Mouse (Mus musculus) embryonic facial prominence, embryonic 13.5 days (tissue): ENCODE data around the gene Papss1. TPM values are rescaled to one million over a fixed set of nuclear protein-coding genes. Genes with fewer than 3 reads are reported as not detected.

Source experiments
- ATAC-seq: fragments of 200-750 bp; cut with Nextera tagmentation; 2 replicates; pipeline ENCODE4 v1.8.0; 2017; ENCODE audit warnings: low read depth; ENCODE audit not compliant: insufficient number of reproducible peaks, insufficient read depth, low FRiP score, low TSS enrichment
- H3K27ac ChIP-seq: fragments of 300-500 bp; sonication (generic); 2 replicates; pipeline ENCODE4 v1.5.1; 2015; ENCODE audit warnings: moderate library complexity, mild to moderate bottlenecking, inconsistent platforms
- H3K27me3 ChIP-seq: fragments of 300-500 bp; sonication (generic); 2 replicates; pipeline ENCODE4 v1.6.1; 2015; ENCODE audit warnings: mild to moderate bottlenecking, inconsistent platforms
- H3K36me3 ChIP-seq: fragments of 300-500 bp; sonication (generic); 2 replicates; pipeline ENCODE4 v1.6.1; 2015; ENCODE audit warnings: mild to moderate bottlenecking, inconsistent platforms
- H3K4me1 ChIP-seq: fragments of 300-500 bp; sonication (generic); 2 replicates; pipeline ENCODE4 v1.6.1; 2015; ENCODE audit warnings: inconsistent platforms
- H3K4me2 ChIP-seq: fragments of 300-500 bp; sonication (generic); 2 replicates; pipeline ENCODE4 v1.6.1; 2015; ENCODE audit warnings: moderate library complexity, mild to moderate bottlenecking, inconsistent platforms
- H3K4me3 ChIP-seq: fragments of 300-500 bp; sonication (generic); 2 replicates; pipeline ENCODE4 v1.5.1; 2015; ENCODE audit warnings: mild to moderate bottlenecking, inconsistent platforms
- H3K9ac ChIP-seq: fragments of 300-500 bp; sonication (generic); 2 replicates; pipeline ENCODE4 v1.6.1; 2015; ENCODE audit warnings: mild to moderate bottlenecking, inconsistent platforms
- H3K9me3 ChIP-seq: fragments of 300-500 bp; sonication (generic); 2 replicates; pipeline ENCODE4 v1.6.1; 2016; ENCODE audit warnings: inconsistent platforms
- WGBS: fragments of 180-500 bp; shearing (Covaris S2); methylation state at CpG from one replicate; pipeline ENCODE4 v1.1.7; 2015; ENCODE audit warnings: mixed read lengths; 5-methylcytosine and 5-hydroxymethylcytosine counted together
- polyA plus RNA-seq: library from polyadenylated mRNA; unstranded; fragments of >200 nt; fragmentation: Nextera tagmentation; extraction: Ambion mirVana; gene quantifications from 2 replicates; pipeline ENCODE4 v1.2.1, GENCODE M21; 2015

Papss1 gene
- polyA plus RNA-seq, 1 experiment from 2014 or later: 134 TPM

DNA sequence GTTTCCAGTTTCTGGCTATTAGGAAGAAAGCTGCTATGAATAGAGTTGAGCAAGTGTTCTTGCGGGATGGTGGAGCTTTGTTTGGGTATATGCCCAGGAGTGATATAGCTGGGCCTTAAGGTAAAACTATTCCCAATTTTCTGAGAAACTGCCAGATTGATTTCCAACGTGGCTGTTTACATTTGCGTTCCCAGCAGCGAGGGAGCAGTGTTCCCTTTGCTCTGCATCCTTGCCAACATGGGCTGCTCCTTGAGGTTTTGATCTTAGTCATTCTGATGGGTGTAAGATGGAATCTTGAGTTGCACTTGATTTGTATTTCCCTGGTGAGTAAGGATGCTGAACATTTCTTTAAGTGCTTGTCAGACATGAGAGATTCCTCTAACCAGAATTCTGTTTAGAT lies 14.5 kb upstream of the Papss1 start:
- no peaks in the 10 kb centered on the region for H3K36me3 ChIP-seq
- no peaks in the 10 kb centered on the region for H3K4me1 ChIP-seq
- no peak for ATAC-seq
- H3K4me3 ChIP-seq: no peak overlapping the region
- 78% methylated on average over 4 of the region's 4 CpGs for WGBS
- H3K4me2 ChIP-seq: no peak overlapping the region
- no peak overlapping the region for H3K9ac ChIP-seq
- H3K27ac ChIP-seq: no peak overlapping the region
- no peaks in the 10 kb centered on the region for H3K9me3 ChIP-seq
- no peaks in the 10 kb centered on the region for H3K27me3 ChIP-seq

- ATAC-seq: no peak
- H3K4me1 ChIP-seq: no peaks in the 10 kb centered on the region
- H3K27ac ChIP-seq: no peak overlapping the region
- no peaks in the 10 kb centered on the region for H3K27me3 ChIP-seq
- 41% methylated on average over 9 of the region's 9 CpGs for WGBS
- no peak overlapping the region for H3K4me2 ChIP-seq
- no peak overlapping the region for H3K9ac ChIP-seq
- no peaks in the 10 kb centered on the region for H3K36me3 ChIP-seq
- H3K9me3 ChIP-seq: no peaks in the 10 kb centered on the region
- H3K4me3 ChIP-seq: no peak overlapping the region
These were observed 12.0 kb upstream of the Papss1 start for GRCm38 (mm10) chr3:131552349-131553254.

- no peak overlapping the region for H3K4me2 ChIP-seq
- H3K27me3 ChIP-seq: no peaks in the 10 kb centered on the region
- peaks cover 9% of the 10 kb centered on the region for H3K4me1 ChIP-seq
- no peak overlapping the region for H3K9ac ChIP-seq
- no peaks in the 10 kb centered on the region for H3K36me3 ChIP-seq
- no peak for ATAC-seq
- no peak overlapping the region for H3K4me3 ChIP-seq
- H3K27ac ChIP-seq: no peak overlapping the region
- no peaks in the 10 kb centered on the region for H3K9me3 ChIP-seq
These were observed 8.8 kb upstream of the Papss1 start for GRCm38 (mm10) chr3:131555771-131556170.

- no peak for ATAC-seq
- Histone ChIP-seq H3K27ac (no peak overlapping the region), H3K4me1 (peaks cover 27% of the 10 kb centered on the region), H3K4me2 (no peak overlapping the region), H3K9ac (no peak overlapping the region), H3K9me3 (no peaks in the 10 kb centered on the region), H3K4me3 (no peak overlapping the region), H3K36me3 (no peaks in the 10 kb centered on the region), H3K27me3 (no peaks in the 10 kb centered on the region)
These were observed 3.0 kb upstream of the Papss1 start for GRCm38 (mm10) chr3:131561591-131561990.

DNA sequence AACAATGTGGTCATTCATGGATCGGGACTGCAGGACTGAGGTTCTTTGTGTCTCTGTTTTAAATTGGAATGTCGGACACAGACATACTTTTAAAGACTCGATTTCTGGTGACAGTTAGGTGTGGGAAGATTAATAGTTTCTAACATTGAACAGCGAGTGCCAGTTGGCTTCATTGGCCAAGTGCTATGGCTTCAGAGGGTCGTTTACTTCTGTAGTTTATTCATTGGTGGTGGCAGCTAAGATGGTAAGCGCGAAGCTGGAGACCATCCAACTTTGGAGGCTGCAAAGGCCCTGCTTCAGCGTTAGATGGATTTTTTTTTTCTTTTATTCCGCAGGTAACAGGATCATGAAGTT lies 666 bp downstream of the Papss1 start:
- peak overlapping the region; percentile 73 for H3K4me2 ChIP-seq
- no peaks in the 10 kb centered on the region for H3K27me3 ChIP-seq
- H3K36me3 ChIP-seq: peaks cover 8% of the 10 kb centered on the region
- H3K4me1 ChIP-seq: peaks cover 27% of the 10 kb centered on the region
- peak overlapping the region; percentile 93 for H3K4me3 ChIP-seq
- peak overlapping the region; percentile 97 for H3K27ac ChIP-seq
- H3K9ac ChIP-seq: peak overlapping the region; percentile 93
- H3K9me3 ChIP-seq: no peaks in the 10 kb centered on the region
- ATAC-seq: no peak
- WGBS: 3% methylated on average over 9 of the region's 9 CpGs

DNA sequence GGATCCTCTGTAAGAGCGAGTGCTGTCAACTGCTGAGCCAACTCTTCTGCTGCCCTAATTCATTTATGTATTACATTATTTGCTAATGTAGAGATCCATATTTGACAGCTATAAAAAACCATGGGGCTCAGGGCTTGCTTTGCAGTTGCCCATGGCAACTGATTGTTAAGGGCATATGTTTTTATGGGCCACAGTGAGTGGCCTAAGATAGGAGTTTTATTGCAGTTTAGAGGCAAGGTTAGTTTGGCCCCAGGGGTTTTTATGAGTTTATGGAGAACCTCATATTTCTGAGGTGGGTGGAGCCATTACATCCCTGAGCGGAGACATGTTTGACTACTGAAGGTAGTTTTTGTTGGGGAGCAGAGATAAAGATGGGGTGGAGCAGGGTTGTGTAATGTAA lies 1.7 kb downstream of the Papss1 start:
- H3K36me3 ChIP-seq: peaks cover 11% of the 10 kb centered on the region
- H3K4me1 ChIP-seq: peaks cover 21% of the 10 kb centered on the region
- peak overlapping the region; percentile 73 for H3K4me2 ChIP-seq
- peak overlapping the region; percentile 93 for H3K4me3 ChIP-seq
- WGBS: 84% methylated on average over 2 of the region's 2 CpGs
- no peaks in the 10 kb centered on the region for H3K27me3 ChIP-seq
- no peak for ATAC-seq
- H3K9me3 ChIP-seq: no peaks in the 10 kb centered on the region
- H3K9ac ChIP-seq: peak overlapping the region; percentile 32; the same call in 1 of the 2 replicates
- H3K27ac ChIP-seq: no peak overlapping the region

DNA sequence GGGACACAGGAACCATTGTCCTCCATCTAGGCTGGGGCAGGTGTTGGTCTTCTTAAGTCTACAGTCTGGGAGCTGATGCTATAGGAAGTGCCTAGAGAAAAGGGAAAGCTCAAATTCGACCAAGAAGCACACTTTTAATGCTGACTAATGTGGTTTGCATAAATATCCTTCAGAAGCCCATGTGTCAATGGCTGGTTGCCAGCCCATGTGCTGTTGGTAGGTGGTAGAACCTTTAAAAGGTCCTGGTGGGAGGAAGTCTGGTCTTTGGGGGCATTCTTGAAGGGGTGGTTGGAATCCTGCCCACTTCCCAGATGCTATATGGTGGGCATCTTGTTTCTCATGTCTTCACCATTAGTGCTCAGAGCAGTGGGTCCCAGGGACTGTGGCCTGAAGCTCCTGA lies 5.9 kb downstream of the Papss1 start:
- Histone ChIP-seq H3K9ac (no peak overlapping the region), H3K4me2 (no peak overlapping the region), H3K27ac (no peak overlapping the region), H3K4me1 (peaks cover 22% of the 10 kb centered on the region), H3K27me3 (no peaks in the 10 kb centered on the region), H3K9me3 (no peaks in the 10 kb centered on the region), H3K4me3 (no peak overlapping the region), H3K36me3 (peaks cover 13% of the 10 kb centered on the region)
- no peak for ATAC-seq
- 58% methylated on average over 1 of the region's 1 CpGs for whole genome bisulfite sequencing

DNA sequence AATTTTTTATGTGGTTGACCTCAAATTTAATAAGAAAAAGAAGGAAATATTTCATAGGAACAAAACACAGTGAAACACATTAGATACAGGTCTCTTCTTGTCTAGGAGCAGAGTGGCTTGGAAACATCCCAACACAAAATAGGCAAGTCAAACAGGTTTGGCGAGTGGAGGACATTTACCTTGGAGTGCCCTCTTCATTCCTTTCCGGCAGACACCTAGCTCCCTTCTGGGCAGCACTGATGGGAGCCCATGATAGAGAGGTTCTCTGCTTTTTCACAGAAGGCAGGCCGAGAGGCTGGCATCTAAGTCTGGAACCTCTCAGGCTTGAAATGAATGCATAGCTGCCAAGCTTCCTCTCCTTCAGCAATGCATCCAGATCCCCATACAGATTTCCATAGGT lies 9.0 kb downstream of the Papss1 start:
- WGBS: 66% methylated on average over 3 of the region's 3 CpGs
- Histone ChIP-seq H3K4me1 (peaks cover 7% of the 10 kb centered on the region; the same call in 1 of the 2 replicates), H3K27me3 (no peaks in the 10 kb centered on the region), H3K4me3 (no peak overlapping the region), H3K36me3 (peaks cover 13% of the 10 kb centered on the region), H3K27ac (peak overlapping the region; percentile 13; the same call in 1 of the 2 replicates), H3K4me2 (no peak overlapping the region), H3K9me3 (no peaks in the 10 kb centered on the region), H3K9ac (no peak overlapping the region)
- ATAC-seq: no peak

DNA sequence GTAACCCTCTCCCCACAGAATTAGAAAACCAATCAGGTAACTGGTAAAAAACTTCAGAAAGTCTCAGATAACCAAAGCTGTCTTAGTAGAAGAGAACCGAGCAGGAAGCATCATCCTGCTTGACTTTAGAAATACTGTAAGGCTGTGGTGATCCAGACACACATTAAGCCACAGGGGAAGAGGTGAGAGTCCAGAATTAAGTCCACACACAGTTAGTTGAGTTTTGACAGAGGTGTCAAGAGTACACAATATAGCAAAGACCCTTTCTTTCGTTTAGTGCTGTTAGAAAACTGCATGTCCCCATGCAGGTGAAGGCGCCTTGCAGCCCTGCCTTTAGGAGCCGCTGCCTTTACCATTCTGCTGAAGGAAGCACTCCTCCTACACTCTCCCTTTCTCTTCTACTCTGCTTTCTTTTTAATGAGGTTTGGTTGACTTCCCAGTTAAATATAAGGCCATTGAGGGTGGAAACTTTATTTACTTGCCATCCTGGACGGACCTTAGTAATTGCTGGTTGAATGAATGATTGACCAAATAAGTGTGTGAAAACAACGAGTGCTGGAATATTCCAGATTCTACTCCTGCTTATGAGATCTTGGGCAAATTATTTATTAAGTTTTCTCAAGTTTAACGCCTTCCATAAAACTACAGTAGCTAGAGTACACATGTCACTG lies 14.0 kb downstream of the Papss1 start:
- Histone ChIP-seq H3K27me3 (no peaks in the 10 kb centered on the region), H3K36me3 (peaks cover 42% of the 10 kb centered on the region), H3K4me2 (no peak overlapping the region), H3K9ac (no peak overlapping the region), H3K4me3 (no peak overlapping the region), H3K4me1 (no peaks in the 10 kb centered on the region), H3K27ac (no peak overlapping the region), H3K9me3 (no peaks in the 10 kb centered on the region)
- whole genome bisulfite sequencing: 92% methylated on average over 7 of the region's 7 CpGs
- no peak for ATAC-seq

DNA sequence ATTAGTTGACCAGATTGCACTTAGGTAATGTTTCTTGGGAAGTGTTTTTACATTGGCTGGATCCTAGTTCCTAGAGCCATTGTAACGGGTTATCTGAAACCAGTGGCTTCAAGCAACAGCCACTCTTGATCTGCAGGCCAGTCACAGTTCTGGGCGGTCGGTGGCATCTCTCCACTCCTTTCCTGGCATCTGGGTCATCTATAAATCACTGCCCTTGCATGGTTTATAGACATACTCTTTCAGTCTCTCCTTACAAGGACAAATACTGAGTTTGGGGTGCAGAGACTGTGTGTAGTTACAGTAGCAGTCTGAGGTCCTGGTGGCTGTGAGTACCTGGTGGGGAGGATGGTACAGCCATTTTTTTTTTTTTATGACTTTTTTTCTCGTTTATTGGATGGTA lies 15.5 kb downstream of the Papss1 start:
- WGBS: 85% methylated on average over 4 of the region's 4 CpGs
- Histone ChIP-seq H3K9me3 (no peaks in the 10 kb centered on the region), H3K27me3 (no peaks in the 10 kb centered on the region), H3K9ac (no peak overlapping the region), H3K36me3 (peaks cover 56% of the 10 kb centered on the region), H3K4me1 (no peaks in the 10 kb centered on the region), H3K27ac (no peak overlapping the region), H3K4me3 (no peak overlapping the region), H3K4me2 (no peak overlapping the region)
- no peak for ATAC-seq

- H3K9me3 ChIP-seq: no peaks in the 10 kb centered on the region
- peaks cover 66% of the 10 kb centered on the region for H3K36me3 ChIP-seq
- no peak overlapping the region for H3K27ac ChIP-seq
- ATAC-seq: no peak
- 91% methylated on average over 7 of the region's 7 CpGs for WGBS
- no peak overlapping the region for H3K9ac ChIP-seq
- no peak overlapping the region for H3K4me3 ChIP-seq
- H3K4me1 ChIP-seq: no peaks in the 10 kb centered on the region
- H3K4me2 ChIP-seq: no peak overlapping the region
- no peaks in the 10 kb centered on the region for H3K27me3 ChIP-seq
These were observed 16.5 kb downstream of the Papss1 start for GRCm38 (mm10) chr3:131581096-131581495.

- no peak overlapping the region for H3K9ac ChIP-seq
- no peaks in the 10 kb centered on the region for H3K27me3 ChIP-seq
- no peak overlapping the region for H3K27ac ChIP-seq
- no peak for ATAC-seq
- no peaks in the 10 kb centered on the region for H3K9me3 ChIP-seq
- 92% methylated on average over 3 of the region's 3 CpGs for WGBS
- H3K4me2 ChIP-seq: no peak overlapping the region
- H3K36me3 ChIP-seq: peaks cover 73% of the 10 kb centered on the region
- no peaks in the 10 kb centered on the region for H3K4me1 ChIP-seq
- no peak overlapping the region for H3K4me3 ChIP-seq
These were observed 22.2 kb downstream of the Papss1 start for GRCm38 (mm10) chr3:131586818-131587217.
